Mouse (Mus musculus): ENCODE results near the gene Gm21409.
"Not testable (repeated sequence)": the region's sequence is repeated elsewhere in the genome, so short reads cannot be mapped to it uniquely, and the experiment has no call there.

The Gm21409 gene

GRCm38 (mm10) chrY:84746385-84746784 lies at the start of gene Gm21409:
Gene Gm21409 (plus strand): TSS chrY:84746685.
- not testable (repeated sequence) for DNase-seq (ENCODE audit: low read depth, low spot score)
